Mouse (Mus musculus) c-Kit-positive CD71-positive TER-119-negative erythroid progenitor cells, embryonic 14.5 days (primary cell): ENCODE measurements around the gene Csrnp2.
A peak's percentile ranks its signal among the peaks of the same experiment; 100 is the strongest.

ENCODE experiments used
- DNase-seq: peaks from one replicate; pipeline ENCODE4 v3.0.0-alpha.2; 2013; ENCODE audit warnings: low read depth

The Csrnp2 gene

GRCm38 (mm10) chr15:100473926-100474503 lies 21.3 kb downstream of the Csrnp2 start:
- DNase-seq = no peak

- DNase-seq = no peak
Observed at GRCm38 (mm10) chr15:100470037-100470436, 25.3 kb downstream of the Csrnp2 start.

- DNase-seq = no peak
Observed at GRCm38 (mm10) chr15:100469189-100469545, 26.1 kb downstream of the Csrnp2 start.

- peak; percentile 58 for DNase-seq
Observed at GRCm38 (mm10) chr15:100468295-100469188, 26.7 kb downstream of the Csrnp2 start, which contains the start of gene Letmd1. Gene Letmd1, plus strand, starts transcription at chr15:100469023.

- DNase-seq = no peak
Observed at GRCm38 (mm10) chr15:100467738-100468137, 27.6 kb downstream of the Csrnp2 start.

- DNase-seq = no peak
Observed at GRCm38 (mm10) chr15:100465432-100465831, 29.9 kb downstream of the Csrnp2 start.

GRCm38 (mm10) chr15:100463712-100464111 lies 31.6 kb downstream of the Csrnp2 start:
- peak; percentile 57 for DNase-seq

- no peak for DNase-seq
Observed at GRCm38 (mm10) chr15:100462086-100462485, 33.2 kb downstream of the Csrnp2 start.

- DNase-seq = no peak
Observed at GRCm38 (mm10) chr15:100461646-100462045, 33.6 kb downstream of the Csrnp2 start.

- peak; percentile 74 for DNase-seq
Observed at GRCm38 (mm10) chr15:100460942-100461341, 34.3 kb downstream of the Csrnp2 start.

- peak; percentile 90 for DNase-seq
Observed at GRCm38 (mm10) chr15:100458055-100458454, 37.2 kb downstream of the Csrnp2 start.

- DNase-seq = peak; percentile 77
Observed at GRCm38 (mm10) chr15:100457340-100457739, 37.9 kb downstream of the Csrnp2 start.

GRCm38 (mm10) chr15:100456356-100456991 lies 38.8 kb downstream of the Csrnp2 start:
- no peak for DNase-seq

- DNase-seq = no peak
Observed at GRCm38 (mm10) chr15:100452486-100452885, 42.8 kb downstream of the Csrnp2 start.

- no peak for DNase-seq
Observed at GRCm38 (mm10) chr15:100451245-100451644, 44.0 kb downstream of the Csrnp2 start.

- DNase-seq = no peak
Observed at GRCm38 (mm10) chr15:100449495-100449894, 45.8 kb downstream of the Csrnp2 start.

- DNase-seq = no peak
Observed at GRCm38 (mm10) chr15:100448572-100448971, 46.7 kb downstream of the Csrnp2 start.

GRCm38 (mm10) chr15:100446887-100447286 lies 48.4 kb downstream of the Csrnp2 start:
- no peak for DNase-seq

GRCm38 (mm10) chr15:100443126-100443922 lies 52.0 kb downstream of the Csrnp2 start:
- peak; percentile 80 for DNase-seq

GRCm38 (mm10) chr15:100436518-100436917 lies 58.8 kb downstream of the Csrnp2 start:
- no peak for DNase-seq

- no peak for DNase-seq
Observed at GRCm38 (mm10) chr15:100436112-100436511, 59.2 kb downstream of the Csrnp2 start.

GRCm38 (mm10) chr15:100433234-100433633 lies 62.1 kb downstream of the Csrnp2 start:
- DNase-seq = peak; percentile 39
